ENCODE assay signal across 9 mouse cellular contexts in genomic region chr11:107264889-107265615, GRCm38 (mm10).
DNase-seq lines count a peak whose midpoint lies in the region; ATAC-seq and TF ChIP-seq lines count a peak whose summit lies in the region.
"Had no signal": no experiment of that assay in that cellular context is flagged by ENCODE, and none has a peak within 500 bp of the region (broad histone marks: within the 10 kb centered on the region; RNA-seq: fewer than 3 reads in every experiment).

No protein-coding gene starts in this region.

- peak overlapping the region; percentile 57 for H3K27ac ChIP-seq in heart, postnatal 0 days (ENCODE audit: low read depth)

- H3K36me3 ChIP-seq in heart, postnatal 0 days (replicated peaks; ENCODE audit: control insufficient read depth, insufficient read depth, low read length): no peaks in the 10 kb centered on the region

- TF ChIP-seq EP300 in heart, postnatal 0 days (IDR thresholded peaks at IDR 0.05; ENCODE audit: low read depth): no peak

- 49% methylated on average over 20 of the region's 20 CpGs for WGBS in heart, postnatal 0 days

- H3K4me2 ChIP-seq in heart, postnatal 0 days (ENCODE audit: low read depth, low read length): no peak overlapping the region
- H3K4me2 ChIP-seq: limb, embryonic 15.5 days had no signal

- peak; percentile 28 for DNase-seq in adrenal gland, postnatal 14 days
- DNase-seq in adrenal gland, adult 2 months: no peak
- peak; percentile 54 to 56 for DNase-seq in right cerebral cortex, postnatal 10 days (ENCODE audit: low spot score in 2 of 2)
- no peak for DNase-seq in right cerebral cortex, postnatal 25 days
- no peak for DNase-seq in heart, postnatal 0 days (ENCODE audit: low spot score)
- DNase-seq in ovary, postnatal 36 days (ENCODE audit: low spot score): peak; percentile 40
- no peak for DNase-seq in cerebellum, adult 8-10 months
- DNase-seq in natural killer cell, adult 2 months (ENCODE audit: low spot score in 2 of 2): no peak

- no peak overlapping the region for H3K4me3 ChIP-seq in heart, postnatal 0 days (ENCODE audit: low read depth, low read length)
- H3K4me3 ChIP-seq: limb, embryonic 15.5 days had no signal

- no peak for TF ChIP-seq CTCF in heart, postnatal 0 days (IDR thresholded peaks at IDR 0.05; ENCODE audit: low read depth)

- ATAC-seq in heart, postnatal 0 days (ENCODE audit: insufficient read depth, low read depth): no peak

- peaks cover 11% of the 10 kb centered on the region; the same call in 1 of the 2 replicates for H3K4me1 ChIP-seq in heart, postnatal 0 days (ENCODE audit: control insufficient read depth, insufficient read depth)

- peaks cover 6% of the 10 kb centered on the region; the same call in 1 of the 2 replicates for H3K9me3 ChIP-seq in heart, postnatal 0 days (replicated peaks; ENCODE audit: control insufficient read depth, low read length)
- H3K9me3 ChIP-seq: limb, embryonic 15.5 days had no signal

- H3K9ac ChIP-seq in heart, postnatal 0 days (replicated peaks; ENCODE audit: low read depth, low read length): 0 out of 2 replicates have a peak overlapping the region, but pooled peaks have one; percentile 37
- H3K9ac ChIP-seq: limb, embryonic 15.5 days had no signal

- H3K27me3 ChIP-seq in heart, postnatal 0 days (ENCODE audit: control insufficient read depth, insufficient read depth, low read length): no peaks in the 10 kb centered on the region
- H3K27me3 ChIP-seq: limb, embryonic 15.5 days had no signal

Comparison
In these comparisons a context has a peak if more than half of its experiments do, and no peak if none do; other contexts are left out.
1. DNase-seq: peak in adrenal gland, postnatal 14 days (single experiment), right cerebral cortex, postnatal 10 days (2 of 2) and ovary, postnatal 36 days (single experiment); none in adrenal gland, adult 2 months (single experiment), right cerebral cortex, postnatal 25 days (single experiment), heart, postnatal 0 days (single experiment), cerebellum, adult 8-10 months (single experiment) and natural killer cell, adult 2 months (0 of 2).